Mouse (Mus musculus) cerebellum, adult 2 months (tissue): ENCODE measurements at regions not wholly inside any gene's neighbourhood (a gene's known extent, or its start where the extent isn't known, plus 50 kb on each side); places are given as distances from the start of the nearest gene placed in this dataset.

Experiments used
- CTCF ChIP-seq: fragments of 200-500 bp; IDR thresholded peaks from 2 replicates; pipeline ENCODE4 v1.5.1; 2011; ENCODE audit warnings: low read depth, mild to moderate bottlenecking, control low read depth, low read length, moderate library complexity, borderline replicate concordance; ENCODE audit not compliant: insufficient read depth
- POLR2A ChIP-seq: fragments of 200-500 bp; IDR thresholded peaks from 2 replicates; pipeline ENCODE4 v1.6.1; 2011; ENCODE audit warnings: low read length, control low read depth, borderline replicate concordance; ENCODE audit not compliant: insufficient read depth

DNA sequence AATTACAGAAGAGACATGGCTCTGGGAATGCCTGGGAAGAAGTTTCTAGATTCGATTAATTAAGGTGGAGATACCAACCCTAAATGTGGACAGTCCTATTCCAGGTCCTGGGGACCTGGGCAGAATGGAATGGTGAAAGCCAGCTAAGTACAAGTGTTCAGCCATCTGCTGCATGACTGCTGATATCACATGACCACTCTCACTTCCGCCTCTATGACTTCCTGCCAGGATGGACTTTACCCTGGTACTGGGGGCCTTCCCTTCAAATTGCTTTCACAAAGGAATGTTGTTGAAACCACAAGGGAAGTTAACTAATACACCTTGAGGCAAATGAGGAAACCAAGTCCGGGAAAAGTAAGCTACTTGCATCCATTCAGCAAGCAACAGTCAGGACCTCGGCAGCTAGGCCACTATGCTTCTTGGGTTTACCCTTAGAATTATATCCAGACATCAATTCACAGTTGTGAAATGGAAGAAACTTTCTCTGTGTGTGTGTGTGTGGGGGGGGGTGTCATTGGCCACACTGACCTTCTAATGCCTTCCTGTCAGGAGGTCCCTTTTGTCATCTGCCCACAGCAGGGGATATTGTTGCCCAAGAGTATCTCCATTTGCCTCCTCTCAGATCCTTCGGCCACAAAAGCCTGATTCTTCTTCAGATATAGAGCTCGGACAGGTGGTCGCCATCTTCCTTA, 330.6 kb downstream of the Nuak1 start:
- no peak for TF ChIP-seq CTCF
- TF ChIP-seq POLR2A: no peak
